Comparison of ENCODE assay signal across 9 mouse cellular contexts in genomic region chr11:116463833-116464232, GRCm38 (mm10). TPM values are rescaled to one million over a fixed set of nuclear protein-coding genes. Genes with fewer than 3 reads are reported as not detected.
A peak's percentile ranks its signal among the peaks of the same experiment; 100 is the strongest.
DNase-seq lines count a peak whose midpoint lies in the region; ATAC-seq and TF ChIP-seq lines count a peak whose summit lies in the region.
"Had no signal": no experiment of that assay in that cellular context is flagged by ENCODE, and none has a peak within 500 bp of the region (broad histone marks: within the 10 kb centered on the region; RNA-seq: fewer than 3 reads in every experiment).

No protein-coding gene starts in this region.

- intact Hi-C loops in heart, postnatal 14 days (cut with DNase I), result loop anchor here (1.0 to 10.0 kb wide), 2 partner anchors 238 to 329 kb away; partner anchors contain the start of genes Mrpl38 and Trim65

- no peak for TF ChIP-seq POLR2A in ES-Bruce4 (IDR thresholded peaks at IDR 0.05; ENCODE audit: insufficient read depth, low read length)

- no peaks in the 10 kb centered on the region for H3K36me3 ChIP-seq in ES-Bruce4 (ENCODE audit: control insufficient read depth, insufficient read depth, low read length, poor library complexity, severe bottlenecking)
- H3K36me3 ChIP-seq in forebrain, embryonic 12.5 days (replicated peaks), result no peaks in the 10 kb centered on the region
- no peaks in the 10 kb centered on the region for H3K36me3 ChIP-seq in lung, embryonic 15.5 days

- H3K9me3 ChIP-seq in ES-Bruce4 (replicated peaks; ENCODE audit: control insufficient read depth, insufficient read depth, low read length, poor library complexity, severe bottlenecking), result no peaks in the 10 kb centered on the region
- no peaks in the 10 kb centered on the region for H3K9me3 ChIP-seq in forebrain, embryonic 12.5 days
- H3K9me3 ChIP-seq in lung, embryonic 15.5 days, result no peaks in the 10 kb centered on the region

- ATAC-seq in forebrain, embryonic 12.5 days (ENCODE audit: low FRiP score), result peak; percentile 57; the same call in 1 of the 2 replicates
- ATAC-seq in lung, embryonic 15.5 days (ENCODE audit: borderline replicate concordance, extremely low read depth, low FRiP score, low TSS enrichment), result peak; percentile 73

- peak; percentile 78 for TF ChIP-seq CTCF in ES-Bruce4 (IDR thresholded peaks at IDR 0.05; ENCODE audit: low read depth, low read length)

- H3K4me2 ChIP-seq in forebrain, embryonic 12.5 days, result no peak overlapping the region
- no peak overlapping the region for H3K4me2 ChIP-seq in lung, embryonic 15.5 days

- TF ChIP-seq EP300 in ES-Bruce4 (IDR thresholded peaks at IDR 0.05; ENCODE audit: insufficient read depth, low read depth, low read length), result no peak

- no peak overlapping the region for H3K27ac ChIP-seq in ES-Bruce4 (ENCODE audit: insufficient read depth, low read length)
- no peak overlapping the region for H3K27ac ChIP-seq in forebrain, embryonic 12.5 days
- H3K27ac ChIP-seq in lung, embryonic 15.5 days, result no peak overlapping the region

- no peaks in the 10 kb centered on the region for H3K4me1 ChIP-seq in ES-Bruce4 (ENCODE audit: control insufficient read depth, insufficient read depth, low read length)
- H3K4me1 ChIP-seq in forebrain, embryonic 12.5 days, result no peaks in the 10 kb centered on the region
- H3K4me1 ChIP-seq in lung, embryonic 15.5 days, result 0 out of 2 replicates have a peak, but pooled peaks cover 3% of the 10 kb centered on the region

- H3K9ac ChIP-seq in ES-Bruce4 (ENCODE audit: low read depth, poor library complexity, severe bottlenecking), result no peak overlapping the region
- H3K9ac ChIP-seq in forebrain, embryonic 12.5 days, result no peak overlapping the region
- H3K9ac ChIP-seq in lung, embryonic 15.5 days, result no peak overlapping the region

- no peak overlapping the region for H3K4me3 ChIP-seq in ES-Bruce4 (ENCODE audit: low read depth, low read length)
- H3K4me3 ChIP-seq in forebrain, embryonic 12.5 days (replicated peaks), result no peak overlapping the region
- H3K4me3 ChIP-seq in lung, embryonic 15.5 days, result no peak overlapping the region
- H3K4me3 ChIP-seq: myocyte had no signal

- 22% methylated on average over 2 of the region's 2 CpGs for WGBS in forebrain, embryonic 12.5 days
- 4% methylated on average over 2 of the region's 2 CpGs for WGBS in lung, embryonic 15.5 days

- H3K27me3 ChIP-seq in ES-Bruce4 (ENCODE audit: control insufficient read depth, insufficient read depth, low read length, poor library complexity, severe bottlenecking), result no peaks in the 10 kb centered on the region
- no peaks in the 10 kb centered on the region for H3K27me3 ChIP-seq in forebrain, embryonic 12.5 days
- no peaks in the 10 kb centered on the region; the same call in 1 of the 2 replicates for H3K27me3 ChIP-seq in lung, embryonic 15.5 days

- peak; percentile 58 for DNase-seq in c-Kit-negative CD71-positive TER-119-positive erythroid progenitor cells, embryonic 14.5 days (ENCODE audit: low read depth, low spot score)
- DNase-seq in heart, postnatal 14 days, result peak; percentile 90 to 93
- DNase-seq in layer of hippocampus, adult 9-10 months (ENCODE audit: low spot score), result peak; percentile 68
- DNase-seq in retina, postnatal 7 days (ENCODE audit: low read depth, low spot score), result peak; percentile 80
- DNase-seq in urinary bladder, adult 18-20 months (ENCODE audit: low spot score in 2 of 2), result peak; percentile 84 to 88

RNA-seq across cellular contexts. Expression of gene Qrich2, which starts 2.2 kb away (rescaled TPM):
- polyA plus RNA-seq in ES-Bruce4 (2011; ENCODE audit: insufficient read depth, insufficient read length, low read depth, missing spikeins), result 0.58 and 1.3 TPM in 2 replicates
- not detected in 2 replicates for polyA plus RNA-seq in forebrain, embryonic 12.5 days (2016; fragmentation: Nextera tagmentation; extraction: Ambion mirVana)
- not detected for total RNA-seq in heart, postnatal 14 days (2021)
- 0.08 TPM in 1 of 2 replicates, not detected in the other for polyA plus RNA-seq in lung, embryonic 15.5 days (2015; fragmentation: Nextera tagmentation; extraction: Ambion mirVana)
- polyA plus RNA-seq: myocyte had no signal

RNA-seq across cellular contexts. Expression of gene Ubald2, which starts 29.9 kb away (rescaled TPM):
- polyA plus RNA-seq in ES-Bruce4 (2011; ENCODE audit: insufficient read depth, insufficient read length, low read depth, missing spikeins), result 443 and 531 TPM in 2 replicates
- polyA plus RNA-seq in forebrain, embryonic 12.5 days (2016; fragmentation: Nextera tagmentation; extraction: Ambion mirVana), result 50.9 and 59.6 TPM in 2 replicates
- total RNA-seq in heart, postnatal 14 days (2021), result 10 to 100 TPM; 41.2 to 42.9 TPM
- 37.2 and 41.7 TPM in 2 replicates for polyA plus RNA-seq in lung, embryonic 15.5 days (2015; fragmentation: Nextera tagmentation; extraction: Ambion mirVana)

RNA-seq across cellular contexts. Expression of gene Prpsap1, which starts 30.2 kb away (rescaled TPM):
- 116 and 120 TPM in 2 replicates for polyA plus RNA-seq in ES-Bruce4 (2011; ENCODE audit: insufficient read depth, insufficient read length, low read depth, missing spikeins)
- 174 and 176 TPM in 2 replicates for polyA plus RNA-seq in forebrain, embryonic 12.5 days (2016; fragmentation: Nextera tagmentation; extraction: Ambion mirVana)
- 10 to 100 TPM; 41.5 to 45.4 TPM for total RNA-seq in heart, postnatal 14 days (2021)
- 180 and 187 TPM in 2 replicates for polyA plus RNA-seq in lung, embryonic 15.5 days (2015; fragmentation: Nextera tagmentation; extraction: Ambion mirVana)

RNA-seq across cellular contexts. Expression of gene Rnf157, which starts 51.0 kb away (rescaled TPM):
- 23.1 and 31.8 TPM in 2 replicates for polyA plus RNA-seq in ES-Bruce4 (2011; ENCODE audit: insufficient read depth, insufficient read length, low read depth, missing spikeins)
- polyA plus RNA-seq in forebrain, embryonic 12.5 days (2016; fragmentation: Nextera tagmentation; extraction: Ambion mirVana), result 23.3 and 36.8 TPM in 2 replicates
- 1 to 10 TPM; 5.8 to 8.8 TPM for total RNA-seq in heart, postnatal 14 days (2021)
- polyA plus RNA-seq in lung, embryonic 15.5 days (2015; fragmentation: Nextera tagmentation; extraction: Ambion mirVana), result 11.1 and 11.4 TPM in 2 replicates
